Mouse (Mus musculus): ENCODE measurements at regions not wholly inside any gene's neighbourhood (a gene's known extent, or its start where the extent isn't known, plus 50 kb on each side); places are given as distances from the start of the nearest gene placed in this dataset.
A peak's percentile ranks its signal among the peaks of the same experiment; 100 is the strongest.

DNA sequence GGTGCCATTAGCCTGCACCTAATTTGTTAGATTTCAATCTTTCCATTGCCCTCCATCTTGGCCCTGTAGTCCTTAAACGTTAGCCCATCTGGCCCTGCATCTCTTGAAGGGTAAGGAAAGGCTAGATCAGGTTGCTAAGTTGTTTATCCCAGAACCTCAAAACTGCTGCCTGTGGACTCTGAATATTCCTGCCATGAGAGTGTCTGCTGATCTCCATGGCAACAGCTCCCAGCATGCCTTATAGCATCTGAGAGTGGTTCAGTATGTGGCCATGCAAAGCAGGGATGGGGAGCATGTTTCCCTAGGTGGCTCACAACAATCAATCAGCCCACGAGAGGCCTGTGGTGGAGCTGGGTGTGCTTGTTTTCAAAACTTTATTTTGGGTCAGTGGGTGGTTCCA is 346.3 kb downstream of the Rps24 start:
- peak; percentile 20 for DNase-seq

DNA sequence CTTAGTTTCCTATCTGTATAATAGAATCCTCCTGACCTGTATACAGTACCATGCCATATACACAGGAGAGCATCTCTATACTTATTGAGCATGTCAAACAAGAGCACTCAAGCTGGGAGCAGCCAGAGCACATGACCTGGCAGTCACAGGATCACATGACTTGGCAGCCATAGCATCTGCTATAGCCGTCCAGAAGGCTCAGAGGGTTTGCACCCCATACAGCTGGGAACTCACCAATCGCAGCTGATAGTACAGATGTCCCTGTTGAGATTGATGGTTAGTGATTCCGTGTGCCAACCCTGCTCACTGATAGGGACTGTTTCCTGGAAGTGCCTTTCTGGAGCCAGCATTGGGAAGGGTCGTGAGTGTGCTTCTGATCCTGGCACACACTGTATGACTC is 351.3 kb downstream of the Rps24 start:
- no peak for DNase-seq

DNA sequence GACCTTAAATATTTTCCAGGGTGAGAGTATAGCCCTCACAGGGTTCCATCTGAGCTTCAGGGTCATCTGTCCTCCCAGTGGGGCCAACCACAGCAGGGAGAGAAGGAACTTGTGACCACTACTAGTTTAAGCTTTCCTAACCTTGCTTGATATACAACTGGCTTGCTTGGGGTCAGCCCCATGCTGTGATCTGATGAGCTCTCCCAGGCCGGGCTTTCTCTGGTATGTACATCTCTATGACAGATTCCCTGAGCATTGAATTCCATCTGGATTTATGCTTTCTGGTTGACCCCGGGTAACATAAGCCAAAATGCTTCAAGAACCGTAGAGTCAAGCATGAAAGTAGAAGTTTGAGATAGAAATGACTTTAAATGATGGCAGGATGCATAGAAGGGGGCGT is 352.1 kb downstream of the Rps24 start:
- no peak for DNase-seq

DNA sequence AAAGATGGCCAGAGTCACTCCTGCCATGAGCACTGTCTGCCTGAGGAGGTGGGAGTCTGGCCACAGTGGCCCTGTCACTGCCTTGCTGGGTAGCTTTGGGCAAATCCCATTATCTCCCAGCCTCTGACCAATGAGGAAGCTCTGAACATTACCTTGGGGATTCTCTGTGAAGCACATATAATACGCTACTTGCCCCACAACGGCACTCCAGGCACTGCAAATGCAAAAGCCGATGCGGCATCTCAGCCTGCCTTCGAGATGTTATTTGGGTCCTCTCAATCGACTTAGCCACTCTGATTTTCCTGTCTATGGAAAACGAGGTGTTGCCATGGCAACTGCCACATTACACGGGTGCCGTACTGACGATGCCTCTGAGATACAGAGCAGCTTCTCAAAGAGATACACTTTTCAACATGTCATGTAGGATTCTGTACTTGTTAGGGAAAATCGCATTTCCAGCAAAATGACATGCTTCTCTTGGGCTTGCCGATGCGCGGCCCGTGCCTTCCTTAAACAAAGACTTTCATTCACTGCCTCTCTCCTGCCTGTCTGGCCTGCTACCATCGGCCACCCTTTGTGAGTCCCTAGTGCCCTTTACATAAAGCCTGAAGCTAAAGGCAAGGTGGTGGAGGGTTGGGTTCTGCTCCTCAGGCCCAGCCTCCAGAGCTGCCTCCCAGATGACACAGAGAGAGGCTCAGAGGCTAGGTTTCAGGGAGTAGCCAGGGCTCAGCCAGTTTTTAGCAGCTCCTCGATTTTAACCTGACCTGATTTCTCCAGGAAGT is 355.0 kb downstream of the Rps24 start:
- DNase-seq = peak; percentile 83

DNA sequence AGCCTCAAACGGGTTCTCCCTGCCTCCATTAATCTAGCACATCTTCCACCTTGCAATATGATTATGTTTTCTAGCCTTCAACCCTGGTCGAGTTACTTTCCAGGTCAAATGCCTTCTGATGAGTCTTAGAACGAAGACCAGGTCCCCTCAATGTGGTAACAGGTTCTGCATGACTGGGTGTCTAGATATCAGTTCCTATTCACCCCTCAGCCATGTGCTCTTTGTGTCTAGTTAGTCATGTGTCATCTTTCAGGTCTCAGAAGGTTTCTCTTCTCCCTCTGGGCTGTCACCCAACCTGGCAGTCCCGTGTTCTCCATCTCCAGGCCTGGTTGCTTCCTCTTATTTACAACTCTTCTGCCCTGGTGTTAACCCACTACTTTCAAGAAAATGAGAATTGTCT is 356.7 kb downstream of the Rps24 start:
- DNase-seq = no peak

DNA sequence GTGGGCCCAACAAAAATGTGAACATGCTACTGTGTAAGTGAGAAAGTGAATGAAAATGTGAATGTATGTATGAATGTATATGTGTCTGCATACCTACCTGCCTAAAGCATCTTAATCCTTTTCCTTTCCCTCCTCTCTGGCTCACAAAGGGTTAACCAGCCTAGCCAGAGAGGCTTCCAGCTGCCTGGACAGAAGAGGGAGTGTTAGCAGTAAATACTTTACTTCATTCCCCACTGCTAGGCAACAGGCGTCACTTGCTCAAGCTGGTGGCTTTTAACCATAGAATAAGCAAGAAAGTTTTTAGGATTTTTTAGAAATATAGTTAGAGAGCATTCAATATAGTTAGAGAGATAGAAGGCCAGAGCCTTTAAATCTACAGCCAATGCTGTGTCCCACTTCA is 363.6 kb downstream of the Rps24 start:
- peak; percentile 39 for DNase-seq

DNA sequence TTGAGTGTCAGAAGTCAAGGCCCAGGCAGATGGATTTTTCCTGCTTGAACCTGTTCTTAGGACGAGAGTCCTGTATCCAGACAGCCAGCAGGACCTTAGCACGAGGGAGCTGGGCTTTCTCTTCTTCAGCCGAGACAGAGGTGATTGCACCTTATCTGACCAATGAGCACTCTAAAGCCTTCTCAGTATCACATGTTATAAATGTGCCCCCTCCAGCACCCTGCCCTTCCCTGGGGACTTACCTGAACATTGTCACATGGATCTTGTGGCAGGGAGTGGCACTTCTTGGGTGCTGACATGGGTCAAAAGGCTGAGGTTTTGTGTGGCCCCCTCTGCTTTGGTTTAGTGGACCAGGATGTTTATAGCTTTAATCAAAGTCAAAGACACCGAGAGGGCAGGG is 367.5 kb downstream of the Rps24 start:
- no peak for DNase-seq

DNA sequence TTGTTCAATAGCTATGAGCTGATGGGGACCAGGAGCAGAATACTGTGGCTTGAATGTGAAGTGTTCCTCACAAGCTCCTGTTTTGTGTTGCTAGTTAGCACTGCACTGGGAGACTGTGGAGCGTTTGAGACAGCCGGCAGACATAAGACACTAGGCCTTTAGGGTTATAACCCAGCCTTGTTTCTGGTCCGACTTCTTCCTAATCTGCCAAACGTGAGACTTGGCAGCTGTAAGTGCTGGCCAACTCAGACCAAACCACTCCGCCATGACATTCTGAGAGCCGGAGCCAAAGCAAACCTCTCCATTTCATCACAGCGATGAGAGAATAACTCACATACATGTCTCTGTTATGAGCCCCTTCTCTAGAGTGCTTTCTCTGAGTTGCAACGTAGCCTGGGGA is 375.2 kb downstream of the Rps24 start:
- no peak for DNase-seq

DNA sequence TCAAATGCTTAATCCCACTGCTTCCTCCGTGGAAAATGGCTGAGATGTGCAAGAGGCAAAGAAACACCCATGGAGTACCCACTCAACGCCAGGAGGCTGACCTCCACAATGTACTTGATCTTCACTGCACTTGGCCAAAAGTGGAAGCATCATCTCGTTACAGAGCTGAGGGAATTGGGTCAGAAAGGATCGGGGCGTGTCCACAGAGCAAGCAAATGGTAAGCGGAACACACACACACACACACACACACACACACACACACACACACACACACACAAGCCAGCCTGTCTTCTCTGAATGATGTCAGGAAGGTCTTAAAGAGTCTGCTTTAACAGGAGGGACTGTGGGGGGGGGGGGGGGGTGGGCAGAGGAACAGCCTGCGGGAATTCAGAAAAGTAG is 375.7 kb downstream of the Rps24 start:
- peak; percentile 61 for DNase-seq

DNA sequence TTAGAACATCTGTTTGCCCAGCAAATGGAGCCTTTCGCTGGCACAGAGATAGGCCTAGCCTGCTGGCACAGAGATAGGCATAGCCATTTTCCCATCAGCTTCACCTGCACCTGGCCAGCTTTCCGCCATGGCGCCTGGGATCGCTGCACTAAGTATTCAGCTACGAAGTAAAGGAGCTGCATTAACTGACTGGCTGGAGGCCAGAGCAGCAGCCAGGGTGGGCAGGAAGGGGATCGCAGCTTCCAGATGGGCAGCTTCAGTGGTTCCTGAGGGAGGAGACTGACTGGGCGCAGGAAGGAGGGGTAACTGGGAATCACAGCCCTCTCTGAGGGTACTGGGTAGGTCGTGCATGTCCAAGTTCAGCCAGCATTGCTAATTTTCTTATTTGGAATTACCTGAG is 376.2 kb downstream of the Rps24 start:
- DNase-seq = no peak

DNA sequence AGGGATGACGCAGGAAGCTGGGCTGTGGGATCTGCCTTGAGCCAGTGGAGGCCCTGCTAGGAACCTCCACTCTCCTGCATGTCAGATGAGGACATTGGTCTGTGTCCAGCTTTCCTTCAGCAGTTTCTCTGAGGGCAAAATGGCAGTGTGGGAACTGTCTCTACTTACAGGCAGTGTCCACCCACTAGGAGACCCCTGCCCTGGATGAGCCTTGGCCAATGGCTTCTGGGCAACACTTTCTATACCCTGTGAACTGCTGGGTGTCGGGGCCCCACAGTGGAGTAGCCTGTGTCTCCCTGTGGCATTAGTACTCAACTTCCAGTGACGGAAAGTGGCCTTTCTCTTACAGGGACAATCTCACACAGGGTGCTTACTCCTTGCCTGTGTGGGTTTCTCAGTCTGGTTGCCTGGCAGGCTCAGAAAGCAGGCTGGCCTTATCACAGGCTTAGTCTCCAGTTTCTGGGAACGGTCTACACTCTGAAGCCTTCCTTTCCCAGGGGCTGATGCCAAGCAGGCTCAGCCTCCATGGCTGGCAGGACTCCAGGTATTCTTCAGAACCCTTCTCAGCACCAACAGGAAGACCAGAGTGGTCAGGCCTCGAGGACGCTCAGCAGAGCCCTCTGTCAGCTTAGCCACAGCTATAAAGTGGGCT is 378.8 kb downstream of the Rps24 start:
- DNase-seq = no peak

DNA sequence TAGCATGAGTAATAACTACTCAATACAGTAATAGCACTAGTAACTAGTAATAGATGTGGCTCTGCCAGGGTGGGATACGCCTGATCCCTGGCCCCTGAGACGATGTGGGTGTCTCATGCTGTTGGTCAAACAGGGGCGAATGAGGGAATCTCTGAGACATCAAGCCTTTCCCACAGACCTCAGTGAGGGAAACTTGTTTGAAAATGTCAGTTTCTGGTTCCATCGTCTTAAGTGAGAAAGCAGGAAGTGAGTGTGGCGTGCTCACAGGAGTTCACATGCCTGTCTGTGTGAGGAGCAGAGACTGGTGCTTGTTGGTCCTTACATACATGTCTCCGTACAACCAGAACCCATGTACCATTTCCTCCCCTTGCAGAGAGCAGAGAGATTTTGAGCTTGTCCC is 380.9 kb downstream of the Rps24 start:
- DNase-seq = no peak

DNA sequence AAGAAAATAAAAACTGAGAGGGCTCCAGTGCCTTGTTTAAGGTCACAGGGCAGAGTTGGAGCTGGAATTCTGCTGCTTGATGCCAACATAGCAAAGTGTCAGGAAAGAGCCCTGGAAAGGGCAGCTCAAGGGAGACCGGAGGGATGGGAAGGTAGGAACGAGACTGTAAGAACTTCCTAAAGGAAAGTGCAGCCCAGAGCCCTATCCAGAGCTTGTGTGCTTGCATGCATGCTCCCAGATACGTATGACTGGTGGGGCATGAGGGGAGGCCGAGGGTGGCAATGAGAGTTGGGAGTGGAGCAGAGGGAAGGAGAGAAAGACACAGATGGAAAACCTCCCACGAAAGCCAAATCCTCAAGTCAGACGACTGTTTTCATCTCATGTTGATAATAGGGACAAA is 381.8 kb downstream of the Rps24 start:
- no peak for DNase-seq

DNA sequence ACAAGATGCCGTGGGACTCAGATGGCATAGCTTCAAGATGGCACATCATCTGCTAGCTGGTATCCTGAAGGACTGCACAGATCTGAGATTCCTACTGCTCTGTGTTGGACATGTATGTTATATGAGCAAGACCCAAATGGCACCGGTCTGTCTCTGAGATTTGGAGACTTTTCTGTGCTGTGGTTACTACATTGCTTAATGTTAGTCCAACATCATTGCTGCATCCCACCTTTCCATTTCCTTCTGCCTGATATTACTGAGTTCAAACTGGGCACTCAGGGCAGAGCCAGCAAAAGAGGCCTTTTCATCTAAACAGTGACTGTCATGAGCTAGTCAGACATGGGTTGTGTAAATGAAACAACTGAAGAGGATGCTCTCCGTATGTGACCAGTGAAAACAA is 383.3 kb downstream of the Rps24 start:
- DNase-seq = no peak

DNA sequence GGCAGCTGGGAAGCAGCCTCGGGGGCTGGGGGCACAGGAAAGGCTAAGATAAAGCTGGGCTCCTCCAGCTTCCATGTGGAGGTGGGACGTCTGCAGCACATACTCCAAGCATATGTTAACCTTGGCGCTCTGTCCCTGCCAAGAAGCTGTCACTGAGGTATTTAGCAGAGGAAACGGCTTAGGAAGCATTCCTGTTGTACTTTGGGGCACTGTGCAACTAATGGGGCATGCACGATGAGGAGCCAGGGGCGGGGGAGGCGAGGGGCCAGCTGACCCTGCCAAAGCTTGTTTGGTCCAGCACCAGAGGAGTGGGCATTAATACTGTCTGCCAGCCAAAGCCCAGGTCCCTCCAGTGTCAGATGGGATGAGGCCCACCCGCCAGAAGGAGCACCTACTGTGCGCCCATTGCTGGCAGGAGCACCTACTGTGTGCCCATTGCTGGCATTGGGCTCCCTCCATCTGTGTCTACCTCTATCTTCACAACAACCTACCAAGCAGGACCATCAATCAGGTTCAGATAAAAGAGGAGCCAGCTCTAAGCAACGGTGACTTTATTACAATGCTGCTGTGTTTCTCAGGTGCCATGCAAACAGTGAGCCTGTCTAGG is 384.6 kb downstream of the Rps24 start:
- peak; percentile 36 for DNase-seq

DNA sequence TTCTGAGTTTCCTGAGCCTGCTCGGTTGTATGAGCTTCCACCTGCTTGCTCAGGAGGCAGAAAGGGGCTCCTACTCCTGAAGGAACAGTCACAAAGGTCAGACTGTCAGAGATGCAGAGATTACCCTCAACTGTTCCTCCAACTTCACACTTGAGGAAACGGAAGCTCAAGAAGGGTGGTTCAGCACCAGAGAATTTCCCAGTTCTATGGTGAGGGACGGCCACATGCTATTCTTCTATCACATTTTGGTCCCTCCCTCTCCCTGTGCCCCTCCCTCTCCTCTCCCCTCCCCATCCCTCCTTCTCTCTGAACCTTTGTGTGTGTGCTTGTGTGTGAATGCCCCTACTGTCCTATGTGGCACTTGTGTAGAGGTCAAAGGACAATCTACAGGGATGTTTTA is 386.0 kb downstream of the Rps24 start:
- peak; percentile 40 for DNase-seq

DNA sequence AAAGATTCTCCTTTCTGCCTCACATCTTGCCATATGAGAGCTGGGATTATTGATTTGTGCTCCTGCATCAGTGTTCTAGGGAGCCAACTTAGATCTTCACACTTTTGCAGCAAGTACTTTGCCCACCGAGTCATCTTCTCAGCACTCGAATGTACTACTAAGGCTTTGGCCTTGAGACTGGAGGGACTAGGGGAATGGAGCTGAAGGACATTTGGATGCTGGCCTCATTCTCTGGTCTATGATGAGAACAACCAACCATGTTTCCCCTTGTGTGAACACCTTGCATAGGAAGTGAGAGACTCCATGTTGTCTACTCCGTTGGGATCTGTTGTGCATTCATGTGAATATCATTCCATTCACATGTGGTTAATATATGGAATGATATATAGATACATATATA is 386.5 kb downstream of the Rps24 start:
- DNase-seq = no peak

DNA sequence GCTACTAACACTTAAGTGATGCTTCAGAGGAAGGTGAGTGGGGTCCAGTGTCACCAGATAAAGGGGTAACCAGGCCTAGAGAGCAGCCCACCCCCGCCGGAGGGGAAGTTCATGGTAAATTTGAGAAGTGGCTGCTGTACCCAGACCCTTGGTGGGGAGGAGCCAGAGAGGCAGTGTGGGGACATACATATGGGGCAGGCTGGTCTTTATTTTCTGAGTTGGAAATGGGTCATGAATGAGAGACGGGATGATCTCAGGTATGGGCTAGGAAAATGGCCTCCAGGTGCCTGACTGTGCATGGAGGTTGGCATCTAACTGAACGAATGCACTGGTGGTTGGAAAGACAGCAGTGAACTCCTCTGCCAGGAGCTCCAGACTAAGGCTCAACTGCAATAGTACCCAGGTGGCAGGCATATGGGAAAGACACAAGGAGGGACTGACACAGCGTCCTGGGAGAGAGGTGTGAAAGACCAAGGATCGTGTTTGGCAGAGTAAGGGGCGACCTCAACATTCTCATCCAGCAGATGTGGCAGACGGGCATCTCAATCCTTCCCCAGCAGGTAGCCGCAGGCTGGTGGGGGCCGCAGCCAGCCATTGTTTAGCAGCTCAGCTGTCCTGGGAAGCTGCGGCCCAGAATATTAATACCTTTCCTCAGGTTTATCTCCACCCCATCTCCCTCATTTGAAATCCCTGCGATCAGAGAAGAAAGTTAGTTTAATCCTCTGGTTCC is 387.7 kb downstream of the Rps24 start:
- no peak for DNase-seq

DNA sequence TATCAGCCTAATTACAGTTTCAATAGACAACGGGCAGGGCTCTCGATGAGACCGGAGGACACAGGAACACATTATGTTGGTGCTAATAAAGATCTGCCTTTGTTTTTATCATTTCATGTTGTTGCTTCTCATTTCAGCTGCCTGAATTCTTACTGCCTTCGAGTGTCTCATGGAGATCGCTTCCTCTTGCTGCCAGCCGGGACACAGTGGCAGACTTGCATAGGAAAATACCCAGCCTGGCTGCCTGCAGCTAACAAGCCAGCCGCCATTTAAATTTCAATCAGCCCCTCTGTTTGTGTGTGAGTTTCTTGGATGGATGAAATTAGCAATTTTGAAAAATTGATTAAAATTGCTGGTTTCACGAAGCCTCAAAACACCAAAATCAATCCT is 388.2 kb downstream of the Rps24 start:
- peak; percentile 24 for DNase-seq

DNA sequence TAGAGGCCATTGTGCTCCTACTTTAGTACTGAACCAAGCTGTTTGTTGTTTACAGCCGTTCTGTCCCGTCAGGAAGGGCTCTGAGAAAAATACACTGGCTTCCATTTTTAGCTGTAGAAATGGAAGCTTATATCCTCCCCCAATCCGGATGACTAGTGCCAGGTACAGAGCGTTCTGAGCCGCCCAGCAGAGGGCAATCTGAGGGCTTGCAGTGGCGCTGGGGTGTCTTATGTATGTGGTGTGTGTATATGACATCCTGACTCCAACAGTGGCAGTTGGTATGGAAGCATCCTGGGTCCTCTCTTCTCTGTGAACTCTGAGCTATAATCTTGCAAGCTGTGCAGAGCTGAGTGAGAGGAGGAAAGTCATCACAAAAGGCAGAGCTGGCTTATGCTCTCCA is 389.0 kb downstream of the Rps24 start:
- DNase-seq = peak; percentile 27

DNA sequence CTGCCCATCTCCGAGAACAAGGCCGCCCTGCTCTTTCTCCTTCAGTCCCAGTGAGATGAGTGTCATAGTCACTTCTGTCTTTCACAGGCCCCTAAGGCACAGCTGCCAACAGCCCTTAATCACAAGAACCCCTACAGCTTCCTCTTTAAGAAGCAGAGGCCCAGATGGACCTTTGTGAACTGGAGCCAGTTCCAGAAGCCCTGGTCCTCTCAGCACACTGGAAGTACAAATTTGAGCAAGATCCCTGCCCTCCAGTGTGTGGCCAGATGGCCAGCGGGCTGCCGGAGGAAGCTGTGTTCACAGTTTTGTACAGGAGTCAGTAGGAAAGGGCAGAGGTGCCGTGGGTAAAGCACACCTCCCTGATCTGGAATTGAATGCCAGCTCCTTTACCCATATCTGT is 389.6 kb downstream of the Rps24 start:
- peak; percentile 41 for DNase-seq

DNA sequence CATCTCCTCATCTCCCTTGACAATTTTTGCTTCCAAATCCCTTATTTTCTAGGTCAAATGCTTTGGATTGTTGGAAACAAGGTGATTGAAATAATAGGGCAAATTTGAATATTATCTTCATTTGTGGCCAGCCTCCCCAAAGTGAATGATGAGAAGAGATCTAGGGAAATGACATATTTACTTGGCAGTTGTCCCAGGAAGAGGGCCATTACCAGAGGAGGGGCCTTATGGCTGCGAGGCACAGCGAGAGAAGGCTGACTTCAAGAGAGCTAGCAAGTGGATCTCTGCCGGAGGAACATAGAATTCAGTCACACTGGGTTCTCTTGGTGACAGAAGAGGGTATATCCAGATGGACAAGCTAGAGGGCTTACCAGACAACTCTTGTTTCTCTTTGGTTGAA is 390.9 kb downstream of the Rps24 start:
- peak; percentile 20 for DNase-seq

DNA sequence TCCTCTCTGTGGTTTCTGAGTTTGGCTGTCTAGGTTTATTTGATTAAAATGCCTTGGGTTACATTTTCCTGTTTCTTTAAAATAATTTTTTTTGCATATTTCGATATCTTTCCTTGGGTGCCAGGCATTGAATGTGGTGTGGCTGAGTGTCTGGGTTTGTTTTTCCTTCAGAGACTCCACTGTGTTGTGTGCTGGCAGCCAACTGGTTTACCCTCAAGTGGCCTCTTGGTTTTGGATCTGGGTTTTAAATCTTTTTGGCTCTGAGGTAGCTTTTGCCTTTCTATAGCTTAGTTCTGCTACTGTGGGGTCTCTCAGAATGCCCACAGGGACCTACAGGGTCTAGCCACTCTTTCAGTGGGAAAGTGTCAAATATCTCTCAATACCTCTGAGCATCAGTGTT is 399.2 kb downstream of the Rps24 start:
- DNase-seq = no peak

DNA sequence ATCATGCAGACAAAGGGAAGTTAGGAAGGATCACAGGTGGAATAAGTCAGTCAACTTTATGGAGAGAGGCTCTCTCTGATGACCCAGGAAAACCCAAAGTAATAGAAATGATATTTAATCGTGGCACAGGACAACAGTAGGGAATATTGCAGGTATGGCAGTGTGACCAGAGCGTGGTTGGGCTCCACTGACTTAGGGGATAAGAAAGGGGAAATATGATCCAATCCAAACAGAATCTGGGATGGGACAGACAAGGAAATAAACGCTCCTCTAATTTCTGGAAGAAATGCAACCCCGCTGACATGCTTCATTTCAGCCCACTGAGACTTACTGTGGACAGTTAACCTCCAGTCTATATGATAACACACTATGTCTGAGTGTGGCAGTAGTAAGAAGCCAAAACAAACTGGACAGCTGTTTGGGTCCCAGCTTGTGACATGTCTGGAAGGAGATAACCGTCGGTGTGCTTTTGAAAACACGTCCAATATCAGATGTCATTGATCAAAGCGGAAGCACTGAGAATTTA is 400.0 kb downstream of the Rps24 start:
- no peak for DNase-seq

Data from retina, postnatal 1 day (tissue).